Comparison of ENCODE assay signal across 27 mouse cellular contexts in the genomic region with DNA sequence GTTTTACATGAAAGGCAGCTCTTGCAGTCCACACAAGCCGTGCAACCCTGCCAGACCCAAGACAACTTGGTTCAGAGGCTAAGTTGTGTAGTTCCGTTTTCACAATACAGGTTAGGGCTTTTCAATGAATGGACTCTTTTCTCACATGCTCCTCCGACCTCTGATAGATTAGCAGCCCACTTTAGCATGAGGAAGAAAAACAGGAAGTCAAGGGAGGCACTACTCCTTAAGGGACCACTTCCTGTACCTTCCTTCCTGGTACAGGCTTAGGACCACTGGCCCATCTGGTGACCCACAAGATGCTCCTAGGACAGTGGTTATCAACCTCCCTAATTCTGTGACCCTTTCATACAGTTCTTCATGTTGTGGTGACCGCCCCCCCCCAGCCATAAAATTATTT.
DNase-seq lines count a peak whose midpoint lies in the region; ATAC-seq lines count a peak whose summit lies in the region.
"Had no signal": no experiment of that assay in that cellular context is flagged by ENCODE, and none has a peak within 500 bp of the region (broad histone marks: within the 10 kb centered on the region; RNA-seq: fewer than 3 reads in every experiment).

No protein-coding gene starts in this region.

- WGBS in hindbrain, embryonic 10.5 days, result 72% methylated on average over 4 of the region's 4 CpGs
- WGBS in hindbrain, embryonic 12.5 days, result 68% methylated on average over 4 of the region's 4 CpGs

- H3K9ac ChIP-seq in hindbrain, embryonic 12.5 days, result no peak overlapping the region
- H3K9ac ChIP-seq: embryonic facial prominence, embryonic 13.5 days; forebrain, embryonic 13.5 days; heart, embryonic 15.5 days; neural tube, embryonic 13.5 days had no signal

- no peaks in the 10 kb centered on the region for H3K36me3 ChIP-seq in hindbrain, embryonic 10.5 days
- H3K36me3 ChIP-seq in hindbrain, embryonic 12.5 days, result no peaks in the 10 kb centered on the region
- no peaks in the 10 kb centered on the region for H3K36me3 ChIP-seq in splenic B cell, adult 2 months (ENCODE audit: control insufficient read depth, insufficient read depth, low read length, poor library complexity, severe bottlenecking)
- H3K36me3 ChIP-seq: embryonic facial prominence, embryonic 13.5 days; heart, embryonic 15.5 days; neural tube, embryonic 13.5 days had no signal

- no peak for ATAC-seq in hindbrain, embryonic 12.5 days (ENCODE audit: low FRiP score)
- no peak for ATAC-seq in erythroid progenitor cell, adult 5-6 weeks (replicated peaks; ENCODE audit: low FRiP score, poor library complexity, severe bottlenecking)
- ATAC-seq: forebrain, embryonic 13.5 days; hindbrain, embryonic 16.5 days; midbrain, embryonic 16.5 days had no signal

- H3K4me2 ChIP-seq in hindbrain, embryonic 12.5 days (replicated peaks), result no peak overlapping the region
- H3K4me2 ChIP-seq: embryonic facial prominence, embryonic 13.5 days; forebrain, embryonic 13.5 days; heart, embryonic 15.5 days; neural tube, embryonic 13.5 days had no signal

- H3K27ac ChIP-seq in hindbrain, embryonic 10.5 days, result 0 out of 2 replicates have a peak overlapping the region, but pooled peaks have one; percentile 56
- H3K27ac ChIP-seq in hindbrain, embryonic 12.5 days, result no peak overlapping the region
- H3K27ac ChIP-seq: embryonic facial prominence, embryonic 13.5 days; forebrain, embryonic 13.5 days; heart, embryonic 15.5 days; neural tube, embryonic 13.5 days had no signal

- DNase-seq in hindbrain, embryonic 10.5 days (ENCODE audit: low spot score), result no peak
- DNase-seq in thymus, postnatal 0 days (ENCODE audit: low spot score), result peak; percentile 4
- no peak for DNase-seq in thymus, postnatal 14 days
- DNase-seq in induced T-regulatory cell, adult 2 months (ENCODE audit: low read depth), result peak; percentile 4
- DNase-seq in splenic B cell, adult 2 months (ENCODE audit: low read depth, low spot score), result peak; percentile 15
- DNase-seq in thymus, postnatal 4 days, result no peak
- DNase-seq: adrenal gland, postnatal 25 days; cerebellum, adult 9-11 months; heart, postnatal 4 days; kidney, adult 11 months; kidney, postnatal 10 days; lung, adult 18-20 months; lung, postnatal 10 days; retina, postnatal 1 day; right cerebral cortex, postnatal 25 days; spleen, adult 18-20 months; thymus, postnatal 25 days had no signal

- H3K9me3 ChIP-seq in hindbrain, embryonic 10.5 days, result no peaks in the 10 kb centered on the region
- no peaks in the 10 kb centered on the region for H3K9me3 ChIP-seq in hindbrain, embryonic 12.5 days (replicated peaks)
- H3K9me3 ChIP-seq: embryonic facial prominence, embryonic 13.5 days; forebrain, embryonic 13.5 days; heart, embryonic 15.5 days; neural tube, embryonic 13.5 days had no signal

- peaks cover 56% of the 10 kb centered on the region for H3K4me1 ChIP-seq in hindbrain, embryonic 10.5 days (replicated peaks)
- peaks cover 19% of the 10 kb centered on the region for H3K4me1 ChIP-seq in hindbrain, embryonic 12.5 days

- no peak overlapping the region for H3K4me3 ChIP-seq in hindbrain, embryonic 10.5 days
- H3K4me3 ChIP-seq in hindbrain, embryonic 12.5 days, result no peak overlapping the region
- H3K4me3 ChIP-seq: embryonic facial prominence, embryonic 13.5 days; erythroblast, embryonic 14.5 days; forebrain, embryonic 13.5 days; heart, embryonic 15.5 days; myocyte; neural tube, embryonic 13.5 days had no signal

- H3K27me3 ChIP-seq in hindbrain, embryonic 10.5 days (ENCODE audit: insufficient read depth, poor library complexity, severe bottlenecking), result no peaks in the 10 kb centered on the region
- H3K27me3 ChIP-seq in hindbrain, embryonic 12.5 days, result no peaks in the 10 kb centered on the region
- no peaks in the 10 kb centered on the region; the same call in 1 of the 2 replicates for H3K27me3 ChIP-seq in splenic B cell, adult 2 months (ENCODE audit: control insufficient read depth, insufficient read depth, low read length, poor library complexity, severe bottlenecking)
- H3K27me3 ChIP-seq: embryonic facial prominence, embryonic 13.5 days; forebrain, embryonic 13.5 days; heart, embryonic 15.5 days; neural tube, embryonic 13.5 days had no signal

Comparison
In these comparisons a context has a peak if more than half of its experiments do, and no peak if none do; other contexts are left out.
1. DNase-seq: peak in thymus, postnatal 0 days (single experiment), induced T-regulatory cell, adult 2 months (single experiment) and splenic B cell, adult 2 months (single experiment); none in hindbrain, embryonic 10.5 days (single experiment), thymus, postnatal 14 days (single experiment) and thymus, postnatal 4 days (single experiment).